Mouse (Mus musculus): Measurements from ENCODE around the gene Fosl2.

Gene Fosl2

DNA sequence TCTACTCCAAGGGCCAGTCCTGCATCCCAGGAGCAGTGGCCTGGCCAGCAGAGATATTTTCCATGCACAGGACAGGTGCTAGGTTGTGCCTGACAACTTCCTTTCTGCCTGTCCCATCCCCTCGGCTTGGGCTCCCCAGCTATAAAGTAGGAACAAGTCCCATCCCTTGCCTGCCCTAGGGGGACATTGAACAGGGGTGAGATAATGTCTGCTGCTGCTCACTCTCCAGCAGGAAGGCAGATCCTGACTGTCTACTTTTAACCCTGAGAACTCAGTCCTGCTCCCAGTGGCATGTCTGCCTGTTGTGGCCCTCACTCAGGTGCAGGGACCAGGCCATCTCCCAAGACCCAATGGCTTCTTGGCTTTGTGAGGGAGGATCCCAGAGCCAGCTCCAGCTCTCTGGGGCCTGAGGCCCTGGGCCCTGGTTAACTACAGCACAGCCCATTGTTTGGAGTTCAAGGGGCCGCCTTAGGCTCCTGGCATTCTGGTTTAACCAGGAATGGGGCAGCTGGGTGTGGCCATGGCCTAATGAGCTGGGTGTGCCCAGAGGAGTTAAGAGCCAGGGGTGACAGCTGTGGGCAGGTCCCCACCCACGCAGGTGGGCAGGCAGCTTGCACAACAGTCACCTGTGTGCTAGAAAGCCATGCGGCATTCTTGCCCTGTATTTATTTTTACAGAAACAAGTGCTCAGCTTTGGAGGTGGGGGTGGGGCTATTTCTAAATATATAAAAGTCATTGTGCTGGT lies 47.5 kb downstream of the Fosl2 start:
- DNase-seq (ENCODE audit: low spot score in 2 of 2) = no peak

DNA sequence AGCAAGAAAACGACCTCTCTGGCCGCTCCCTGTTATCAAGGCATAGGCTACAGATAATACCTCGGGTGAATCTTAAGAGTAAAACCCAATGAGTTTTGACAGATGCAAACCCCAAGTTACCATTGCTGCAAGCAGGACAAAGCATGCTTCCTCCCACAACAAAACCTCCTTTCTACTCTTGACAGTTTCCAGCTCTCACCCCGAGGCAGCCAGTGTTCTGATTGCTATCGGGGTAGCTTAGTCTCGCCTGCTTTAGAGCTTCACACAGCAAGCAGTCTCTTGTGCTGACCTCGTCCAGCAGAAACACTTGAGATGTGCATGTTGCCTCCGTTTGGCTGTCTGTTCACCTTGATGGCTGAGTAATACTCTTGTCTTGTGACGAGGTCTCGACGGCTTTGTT lies 52.1 kb downstream of the Fosl2 start:
- no peak for DNase-seq (ENCODE audit: low spot score in 2 of 2)

DNA sequence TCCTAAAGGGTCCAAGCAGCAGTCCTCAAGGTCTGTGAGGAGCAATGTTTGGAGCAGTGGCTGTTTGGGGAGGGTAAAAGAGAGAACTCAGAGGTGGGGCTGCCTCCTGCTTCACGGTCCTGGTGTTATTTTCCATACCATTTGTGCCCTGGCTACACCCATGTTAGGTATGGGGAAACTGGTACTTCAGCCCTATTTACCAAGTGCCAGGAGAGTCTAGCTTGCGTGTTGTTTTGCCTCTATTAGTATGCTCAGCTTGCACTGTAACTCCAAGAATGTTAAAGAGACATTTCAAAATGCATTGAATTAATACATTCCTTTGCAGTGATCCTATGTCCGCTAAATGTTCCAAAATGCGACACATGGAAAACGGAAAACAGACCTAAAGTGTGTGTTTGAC lies 55.7 kb downstream of the Fosl2 start:
- DNase-seq (ENCODE audit: low spot score in 2 of 2) = no peak

DNA sequence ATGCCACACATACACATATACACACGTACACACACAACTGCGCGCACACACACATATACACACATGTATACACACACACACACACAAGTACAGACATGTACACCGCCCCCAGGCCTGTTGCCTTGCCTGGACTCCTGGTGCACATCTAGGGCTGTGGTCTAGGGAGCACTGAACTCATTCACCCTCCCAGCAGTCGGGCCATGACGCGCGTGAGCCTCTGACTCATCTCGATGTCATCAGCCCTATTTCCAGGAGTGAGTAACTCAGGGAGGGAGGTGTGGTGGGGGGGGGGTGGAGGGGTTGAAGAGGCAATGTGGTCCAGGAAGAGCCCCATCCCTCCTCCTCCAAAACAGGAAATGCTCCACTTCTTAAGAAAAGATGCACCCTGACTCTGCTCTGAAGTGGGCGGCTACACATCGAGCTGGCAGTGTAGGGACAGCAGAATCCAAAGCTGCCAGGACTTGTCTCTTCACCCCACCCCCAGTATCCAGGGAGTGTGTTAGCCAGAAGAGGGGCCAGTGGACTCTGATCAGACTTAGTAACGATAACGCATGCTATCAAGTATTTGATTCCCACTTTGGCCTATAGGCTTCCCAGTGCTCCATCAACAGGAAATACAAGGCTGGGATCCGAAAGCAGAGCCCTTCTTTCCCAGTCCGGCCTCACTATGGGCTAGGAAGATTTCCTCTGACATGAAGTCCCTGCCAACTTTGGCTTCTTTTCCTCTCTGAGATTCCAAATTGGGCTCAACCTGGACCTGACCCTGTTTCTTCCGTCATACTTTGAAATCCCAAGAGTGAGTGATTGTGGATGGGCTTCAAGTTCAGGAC lies 56.6 kb downstream of the Fosl2 start:
- no peak for DNase-seq (ENCODE audit: low spot score in 2 of 2)

DNA sequence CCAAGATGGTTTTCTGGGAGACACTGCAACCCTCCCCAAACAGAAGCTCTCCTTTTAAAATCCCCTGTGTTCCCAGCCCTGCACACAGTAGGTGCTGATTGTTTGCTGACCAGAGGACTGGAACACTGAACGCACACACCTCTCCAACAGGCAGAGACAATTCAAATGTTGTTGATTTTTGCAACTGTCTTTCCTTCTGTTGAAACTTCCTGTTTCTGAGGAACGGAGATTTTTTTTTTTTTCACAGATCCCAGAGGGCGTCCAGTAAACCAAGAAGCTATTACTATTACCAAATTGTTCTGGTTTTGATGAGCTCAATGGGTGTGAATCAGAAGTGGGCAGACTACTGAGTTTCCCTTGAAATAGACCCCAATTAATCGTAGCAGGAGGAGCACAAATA lies 58.6 kb downstream of the Fosl2 start:
- DNase-seq (ENCODE audit: low spot score in 2 of 2) = no peak

DNA sequence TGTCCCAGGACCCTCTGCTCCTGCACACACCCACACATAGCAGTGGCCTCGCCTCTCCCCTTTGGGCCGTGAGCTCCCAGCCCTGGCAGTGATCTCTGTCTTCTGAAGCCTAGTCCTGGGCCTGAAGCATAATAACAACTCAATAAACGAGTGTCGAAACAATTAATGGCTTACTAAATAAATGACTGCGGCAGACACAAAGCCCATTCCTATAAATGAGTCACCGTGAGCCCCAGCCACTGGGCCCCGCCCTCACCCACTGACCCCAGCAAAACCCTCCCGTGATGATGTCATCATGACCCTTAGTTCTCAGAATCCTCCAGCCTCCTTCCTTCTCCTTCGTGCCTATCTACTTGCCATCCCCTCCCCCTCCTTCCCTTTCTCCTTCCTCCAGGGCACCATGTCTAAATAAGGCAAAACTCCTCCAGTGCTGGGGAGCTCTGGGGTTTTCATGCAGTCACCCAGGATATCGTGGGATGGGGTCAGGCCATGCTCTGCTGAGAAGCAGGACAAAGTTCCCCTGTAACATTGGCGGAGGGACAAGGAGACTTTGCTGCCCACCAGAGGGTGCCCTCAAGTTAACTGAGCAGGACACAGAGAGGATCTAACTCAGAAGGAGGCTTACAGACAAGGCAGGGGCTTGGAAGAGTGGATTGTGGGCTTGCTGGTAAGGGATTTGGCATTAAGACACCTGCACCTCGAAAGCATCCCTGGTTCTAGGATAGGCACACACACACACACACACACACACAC lies 60.4 kb downstream of the Fosl2 start:
- DNase-seq (ENCODE audit: low spot score in 2 of 2) = no peak

DNA sequence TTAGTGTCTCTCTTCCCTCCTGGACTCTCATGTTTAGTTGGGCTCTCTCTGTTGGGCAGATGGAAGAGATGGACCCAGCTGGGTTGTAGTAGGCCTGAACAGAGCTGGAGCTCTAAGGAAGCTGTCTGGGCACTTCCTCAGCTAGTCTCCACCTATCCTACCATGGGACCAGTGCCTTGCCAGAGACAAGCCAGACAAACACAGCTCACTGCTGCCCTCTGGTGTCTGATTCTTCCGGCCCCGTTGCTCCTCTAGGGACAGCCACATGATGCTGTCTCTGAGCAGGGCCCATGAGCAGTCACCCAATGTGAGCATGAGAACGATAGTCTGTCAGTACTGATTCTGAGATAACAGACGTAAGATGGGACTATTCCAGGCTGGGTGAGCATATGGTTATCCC lies 62.1 kb downstream of the Fosl2 start:
- peak; percentile 85 to 89 for DNase-seq (ENCODE audit: low spot score in 2 of 2)

DNA sequence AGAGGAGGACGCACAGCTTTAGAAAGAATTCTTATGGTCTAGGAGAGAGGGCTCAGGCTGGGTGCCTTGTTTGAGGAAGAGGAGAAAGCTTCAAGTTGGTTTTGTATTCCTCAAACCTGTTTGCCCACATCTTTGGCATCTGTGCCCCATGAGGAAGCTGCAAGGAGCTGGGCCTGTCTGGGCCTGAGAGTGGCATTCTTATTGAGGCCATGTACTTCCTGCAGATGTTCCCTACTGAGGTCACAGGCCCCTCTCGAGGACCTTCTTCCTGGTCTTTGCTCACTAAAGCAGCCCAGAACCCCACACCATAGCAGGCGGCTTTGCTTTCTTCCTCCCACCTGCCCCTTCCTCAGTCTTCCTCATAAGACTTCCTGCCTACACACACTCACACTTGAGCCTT lies 63.5 kb downstream of the Fosl2 start:
- no peak for DNase-seq (ENCODE audit: low spot score in 2 of 2)

DNA sequence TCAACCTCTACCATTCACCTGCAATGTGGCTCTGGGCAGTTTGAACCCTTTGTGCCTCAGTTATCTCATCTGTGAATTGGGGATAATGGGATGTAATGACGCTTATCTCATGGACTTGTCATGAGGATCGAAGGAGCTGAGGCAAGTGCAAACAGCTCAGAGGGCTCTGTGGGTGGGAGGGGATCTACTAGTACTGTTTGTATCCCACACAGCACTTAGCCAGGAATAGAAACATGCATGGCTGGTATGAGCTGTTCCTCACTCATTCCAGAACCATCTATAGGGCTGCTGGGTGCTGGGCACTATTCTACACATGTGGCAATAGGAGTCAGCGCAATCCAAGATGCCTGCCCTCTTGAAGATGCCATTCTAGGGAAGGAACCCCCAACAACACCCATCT lies 64.0 kb downstream of the Fosl2 start:
- no peak for DNase-seq (ENCODE audit: low spot score in 2 of 2)

DNA sequence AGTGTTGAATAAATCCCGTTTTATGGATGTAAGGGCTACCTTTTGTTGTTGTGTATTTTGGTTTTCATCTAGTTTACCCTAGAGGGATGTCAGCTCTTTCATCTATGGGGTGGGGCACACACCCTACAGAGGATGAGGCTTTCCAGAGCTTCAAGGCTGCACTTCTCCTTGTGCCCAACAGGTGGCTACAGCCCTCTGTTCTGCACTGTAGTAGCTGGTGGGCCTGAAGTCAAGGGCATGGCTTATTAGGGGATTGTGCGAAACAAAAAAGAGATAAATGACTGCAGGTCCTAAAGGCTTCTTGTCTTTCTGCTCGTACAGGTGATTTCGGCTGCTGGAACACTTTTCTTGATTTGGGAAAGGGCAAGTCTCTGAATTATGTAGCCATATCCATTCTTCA lies 69.1 kb downstream of the Fosl2 start:
- no peak for DNase-seq (ENCODE audit: low spot score in 2 of 2)

DNA sequence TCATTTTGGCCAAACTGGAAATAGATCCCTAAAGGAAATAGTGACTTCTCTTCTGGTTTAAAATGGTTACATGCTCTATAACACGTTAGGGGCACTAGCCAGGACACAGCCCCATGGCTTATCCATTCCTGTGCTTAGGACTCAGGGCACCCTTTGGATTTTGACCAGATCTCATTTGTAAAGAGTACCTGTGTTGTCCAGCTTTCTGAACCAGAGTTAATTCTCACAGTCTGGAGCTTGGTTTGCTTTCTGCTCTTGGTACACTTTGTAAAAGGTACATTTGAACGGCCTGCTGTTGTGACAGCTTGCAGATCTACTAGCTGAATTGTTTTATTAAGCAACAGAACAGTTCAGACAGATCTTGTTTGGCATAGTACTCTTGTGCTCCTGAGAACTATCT lies 71.1 kb downstream of the Fosl2 start:
- no peak for DNase-seq (ENCODE audit: low spot score in 2 of 2)
